Mouse (Mus musculus) MEL (cell line): ENCODE results near the gene Col23a1. TPM values are rescaled to one million over a fixed set of nuclear protein-coding genes. Genes with fewer than 3 reads are reported as not detected.
A peak's percentile ranks its signal among the peaks of the same experiment; 100 is the strongest.

Experiments
- DNase-seq: peaks from one replicate; pipeline ENCODE4 v3.0.0; 2011; ENCODE audit warnings: low read depth, low spot score
- H3K27ac ChIP-seq: 2 replicates; pipeline ENCODE4 v1.5.1; 2012; ENCODE audit warnings: low read depth, mild to moderate bottlenecking, control low read depth, low read length, moderate library complexity; ENCODE audit not compliant: control insufficient read depth
- H3K27me3 ChIP-seq, 2 experiments: fragments of 150-350 bp in 1 of 2; sonication (generic) in 1 of 2; 2 replicates each; pipeline ENCODE4 v1.6.1; 2012; ENCODE audit warnings: low read length in 2 of 2, mild to moderate bottlenecking in 2 of 2, improper control_type of control experiment in 1 of 2, moderate library complexity in 1 of 2; ENCODE audit not compliant: insufficient read depth in 2 of 2, control insufficient read depth in 1 of 2
- H3K36me3 ChIP-seq, 2 experiments: 2 replicates each; pipeline ENCODE4 v1.6.1; 2012 to 2014; ENCODE audit warnings: low read length in 2 of 2, improper control_type of control experiment in 1 of 2, inconsistent platforms in 1 of 2, mild to moderate bottlenecking in 1 of 2; ENCODE audit not compliant: insufficient read depth in 2 of 2, control insufficient read depth in 1 of 2
- H3K4me1 ChIP-seq, 2 experiments: fragments of 150-350 bp in 1 of 2; sonication (generic) in 1 of 2; 2 replicates each; pipeline ENCODE4 v1.6.1; 2012; ENCODE audit warnings: low read length in 2 of 2, improper control_type of control experiment in 1 of 2, mild to moderate bottlenecking in 1 of 2; ENCODE audit not compliant: insufficient read depth in 2 of 2, control insufficient read depth in 1 of 2
- H3K4me3 ChIP-seq, 2 experiments: fragments of 150-350 bp in 1 of 2; sonication (generic) in 1 of 2; 2 replicates each; pipeline ENCODE4 v1.5.1; 2012; ENCODE audit warnings: low read depth in 2 of 2, low read length in 2 of 2, mild to moderate bottlenecking in 2 of 2, moderate library complexity in 2 of 2, control low read depth in 1 of 2, improper control_type of control experiment in 1 of 2; ENCODE audit not compliant: control insufficient read depth in 1 of 2, insufficient read depth in 1 of 2
- H3K79me2 ChIP-seq: 2 replicates; pipeline ENCODE4 v1.6.1; 2012; ENCODE audit warnings: mild to moderate bottlenecking, low read length, moderate library complexity; ENCODE audit not compliant: control insufficient read depth, poor library complexity, insufficient read depth
- H3K9ac ChIP-seq: 2 replicates; pipeline ENCODE4 v1.6.1; 2012; ENCODE audit warnings: low read depth, mild to moderate bottlenecking, control low read depth, low read length, moderate library complexity; ENCODE audit not compliant: control insufficient read depth, poor library complexity, severe bottlenecking
- H3K9me3 ChIP-seq: fragments of 150-350 bp; sonication (generic); replicated peaks from 2 replicates; pipeline ENCODE4 v1.6.1; 2012; ENCODE audit warnings: mild to moderate bottlenecking, low read length, improper control_type of control experiment, moderate library complexity; ENCODE audit not compliant: insufficient read depth
- BHLHE40 ChIP-seq: IDR thresholded peaks from 2 replicates; pipeline ENCODE4 v1.6.1; 2012; ENCODE audit warnings: low read depth, mild to moderate bottlenecking, inconsistent platforms, low read length, improper control_type of control experiment, borderline replicate concordance
- CTCF ChIP-seq, 3 experiments: IDR thresholded peaks in 2 of 3; conservative IDR thresholded peaks in 1 of 3; 2 replicates each; pipeline ENCODE4 v1.5.1; 2011 to 2012; ENCODE audit warnings: low read length in 3 of 3, low read depth in 2 of 3, mild to moderate bottlenecking in 2 of 3, improper control_type of control experiment in 1 of 3, inconsistent platforms in 1 of 3, mixed read lengths in 1 of 3, moderate library complexity in 1 of 3; ENCODE audit not compliant: control insufficient read depth in 1 of 3, insufficient read depth in 1 of 3, poor library complexity in 1 of 3, severe bottlenecking in 1 of 3
- ELF1 ChIP-seq: IDR thresholded peaks from 2 replicates; pipeline ENCODE4 v1.6.1; 2014; ENCODE audit warnings: low read depth, mild to moderate bottlenecking, inconsistent platforms, low read length, improper control_type of control experiment, moderate library complexity
- HCFC1 ChIP-seq: IDR thresholded peaks from 2 replicates; pipeline ENCODE4 v1.6.1; 2012; ENCODE audit warnings: low read depth, mild to moderate bottlenecking, inconsistent platforms, low read length, improper control_type of control experiment, moderate library complexity
- JUND ChIP-seq: IDR thresholded peaks from 2 replicates; pipeline ENCODE4 v1.6.1; 2011; ENCODE audit warnings: low read depth, mild to moderate bottlenecking, improper control_type of control experiment, low read length
- KAT2A ChIP-seq: conservative IDR thresholded peaks from 2 replicates; pipeline ENCODE4 v1.6.1; 2012; ENCODE audit warnings: low read depth, low read length, improper control_type of control experiment, inconsistent platforms
- MAFK ChIP-seq: IDR thresholded peaks from 2 replicates; pipeline ENCODE4 v1.6.1; 2011; ENCODE audit warnings: low read depth, mild to moderate bottlenecking, low read length, improper control_type of control experiment, borderline replicate concordance
- MEF2A ChIP-seq: IDR thresholded peaks from 2 replicates; pipeline ENCODE4 v1.6.1; 2014; ENCODE audit warnings: low read depth, mild to moderate bottlenecking, inconsistent platforms, low read length, improper control_type of control experiment; ENCODE audit not compliant: poor library complexity, insufficient replicate concordance, severe bottlenecking; ENCODE audit errors: extremely low read depth
- POLR2AphosphoS5 ChIP-seq: IDR thresholded peaks from 2 replicates; pipeline ENCODE4 v1.6.1; 2012; ENCODE audit warnings: low read depth, borderline replicate concordance, mild to moderate bottlenecking, inconsistent platforms, low read length, moderate library complexity, mixed read lengths
- RAD21 ChIP-seq: IDR thresholded peaks from 2 replicates; pipeline ENCODE4 v1.6.1; 2011; ENCODE audit warnings: mild to moderate bottlenecking, low read depth, low read length, improper control_type of control experiment
- RCOR1 ChIP-seq: IDR thresholded peaks from 2 replicates; pipeline ENCODE4 v1.6.1; 2012; ENCODE audit warnings: low read depth, mild to moderate bottlenecking, inconsistent platforms, low read length, improper control_type of control experiment
- SIN3A ChIP-seq: IDR thresholded peaks from 2 replicates; pipeline ENCODE4 v1.6.1; 2012; ENCODE audit warnings: low read length, improper control_type of control experiment, inconsistent platforms
- SMC3 ChIP-seq: IDR thresholded peaks from 2 replicates; pipeline ENCODE4 v1.6.1; 2011; ENCODE audit warnings: low read depth, low read length, improper control_type of control experiment
- ZC3H11A ChIP-seq: IDR thresholded peaks from 2 replicates; pipeline ENCODE4 v1.6.1; 2012; ENCODE audit warnings: low read depth, mild to moderate bottlenecking, inconsistent platforms, low read length, improper control_type of control experiment
- ZKSCAN1 ChIP-seq: IDR thresholded peaks from 2 replicates; pipeline ENCODE4 v1.6.1; 2012; ENCODE audit warnings: low read depth, mild to moderate bottlenecking, inconsistent platforms, low read length, improper control_type of control experiment, moderate library complexity
- ZMIZ1 ChIP-seq: IDR thresholded peaks from 2 replicates; pipeline ENCODE4 v1.6.1; 2012; ENCODE audit warnings: low read depth, mild to moderate bottlenecking, inconsistent platforms, low read length, improper control_type of control experiment, moderate library complexity
- polyA plus RNA-seq, 2 experiments: library from polyadenylated mRNA; stranded (reverse) in 1 of 2; unstranded in 1 of 2; fragments of >175 nt in 1 of 2; fragments of >200 nt in 1 of 2; gene quantifications; 2 replicates each; pipeline versions ENCODE4 v1.2.1 to v1.2.4; 2012; ENCODE audit warnings: low replicate concordance in 2 of 2, low read depth in 1 of 2; ENCODE audit not compliant: insufficient read length in 2 of 2, insufficient read depth in 1 of 2, missing spikeins in 1 of 2
- total RNA-seq: library from RNA; depleted of rRNA; stranded (reverse); fragments of 300-350 nt; gene quantifications from 2 replicates; pipeline ENCODE4 v1.2.3, GENCODE M21; 2012

Gene Col23a1
- total and polyA plus RNA-seq, 3 experiments = under 0.01 to 0.03 TPM; not detected in 1

GRCm38 (mm10) chr11:51582713-51583112 lies 293.0 kb downstream of the Col23a1 start:
- TF ChIP-seq POLR2AphosphoS5 = no peak
- 0 out of 2 replicates have a peak, but pooled peaks have one; percentile 47 for TF ChIP-seq BHLHE40
- TF ChIP-seq CTCF (IDR thresholded peaks at IDR 0.05 in 2 of 3, conservative IDR thresholded peaks at IDR 0.05 in 1 of 3; ENCODE audit: control insufficient read depth in 1 of 3, insufficient read depth in 1 of 3, low read depth in 2 of 3, low read length in 3 of 3, poor library complexity in 1 of 3, severe bottlenecking in 1 of 3) = peak; percentile 62 to 93 (median 80); a peak in 5 of 6 replicates
- TF ChIP-seq MEF2A = no peak
- TF ChIP-seq JUND = no peak
- no peak for TF ChIP-seq ZMIZ1
- no peak for TF ChIP-seq ELF1
- peak; percentile 67; the same call in 1 of the 2 replicates for TF ChIP-seq ZC3H11A
- peak; percentile 84 for TF ChIP-seq RAD21
- TF ChIP-seq HCFC1 = no peak
- no peak for TF ChIP-seq RCOR1
- TF ChIP-seq KAT2A = no peak
- TF ChIP-seq SMC3 = peak; percentile 83
- TF ChIP-seq SIN3A = peak; percentile 54
- H3K9me3 ChIP-seq = no peaks in the 10 kb centered on the region
- H3K4me1 ChIP-seq = peaks cover 0 to 3% of the 10 kb centered on the region in 2 experiments; a peak in 2 of 4 replicates
- DNase-seq = peak; percentile 83
- peaks cover 5 to 6% of the 10 kb centered on the region in 2 experiments for H3K36me3 ChIP-seq
- H3K4me3 ChIP-seq = no peak overlapping the region
- no peak overlapping the region for H3K27ac ChIP-seq
- H3K9ac ChIP-seq = no peak overlapping the region
- no peaks in the 10 kb centered on the region for H3K27me3 ChIP-seq
- peaks cover 21% of the 10 kb centered on the region for H3K79me2 ChIP-seq

- Histone ChIP-seq H3K27ac (peak overlapping the region; percentile 83), H3K79me2 (peaks cover 21% of the 10 kb centered on the region), H3K4me3 (peak overlapping the region; percentile 68 to 81), H3K36me3 (peaks cover 6 to 10% of the 10 kb centered on the region in 2 experiments), H3K27me3 (no peaks in the 10 kb centered on the region), H3K4me1 (peaks cover 0 to 3% of the 10 kb centered on the region in 2 experiments; a peak in 2 of 4 replicates), H3K9ac (peak overlapping the region; percentile 89), H3K9me3 (no peaks in the 10 kb centered on the region)
- TF ChIP-seq CTCF (IDR thresholded peaks at IDR 0.05 in 2 of 3, conservative IDR thresholded peaks at IDR 0.05 in 1 of 3; ENCODE audit: control insufficient read depth in 1 of 3, insufficient read depth in 1 of 3, low read depth in 2 of 3, low read length in 3 of 3, poor library complexity in 1 of 3, severe bottlenecking in 1 of 3) (no peak; a peak in 1 of 6 replicates), ZKSCAN1 (0 out of 2 replicates have a peak, but pooled peaks have one; percentile 52), ELF1 (0 out of 2 replicates have a peak, but pooled peaks have one; percentile 2), MAFK (no peak)
- no peak for DNase-seq
Measured at GRCm38 (mm10) chr11:51584057-51584430, 294.3 kb downstream of the Col23a1 start.
